Mouse (Mus musculus) embryonic facial prominence, embryonic 14.5 days (tissue): ENCODE measurements around the gene Rpl18a. TPM values are rescaled to one million over a fixed set of nuclear protein-coding genes. Genes with fewer than 3 reads are reported as not detected.

Experiments
- ATAC-seq: fragments of 200-750 bp; cut with Nextera tagmentation; 2 replicates; pipeline ENCODE4 v1.8.0; 2017; ENCODE audit warnings: low read depth, moderate number of reproducible peaks, moderate TSS enrichment
- DNase-seq: peaks from one replicate; pipeline ENCODE4 v3.0.0-alpha.2; 2015; ENCODE audit warnings: low spot score
- H3K27ac ChIP-seq: fragments of 300-500 bp; sonication (generic); replicated peaks from 2 replicates; pipeline ENCODE4 v1.5.1; 2014; ENCODE audit warnings: low read depth, mild to moderate bottlenecking, low read length, moderate library complexity
- H3K27me3 ChIP-seq: fragments of 300-500 bp; sonication (generic); replicated peaks from 2 replicates; pipeline ENCODE4 v1.6.1; 2014; ENCODE audit warnings: low read length; ENCODE audit not compliant: control insufficient read depth, insufficient read depth
- H3K36me3 ChIP-seq: fragments of 300-500 bp; sonication (generic); 2 replicates; pipeline ENCODE4 v1.6.1; 2014; ENCODE audit warnings: low read length, mixed read lengths; ENCODE audit not compliant: control insufficient read depth, insufficient read depth
- H3K4me1 ChIP-seq: fragments of 300-500 bp; sonication (generic); 2 replicates; pipeline ENCODE4 v1.6.1; 2014; ENCODE audit warnings: antibody characterized with exemption, low read length; ENCODE audit not compliant: control insufficient read depth, insufficient read depth
- H3K4me2 ChIP-seq: fragments of 300-500 bp; sonication (generic); 2 replicates; pipeline ENCODE4 v1.6.1; 2014; ENCODE audit warnings: low read depth, mild to moderate bottlenecking, low read length, moderate library complexity, mixed read lengths
- H3K4me3 ChIP-seq: fragments of 300-500 bp; sonication (generic); 2 replicates; pipeline ENCODE4 v1.5.1; 2014; ENCODE audit warnings: low read depth, mild to moderate bottlenecking, low read length
- H3K9ac ChIP-seq: fragments of 300-500 bp; sonication (generic); 2 replicates; pipeline ENCODE4 v1.6.1; 2014; ENCODE audit warnings: low read depth, mild to moderate bottlenecking, low read length, moderate library complexity, mixed read lengths
- H3K9me3 ChIP-seq: fragments of 300-500 bp; sonication (generic); 2 replicates; pipeline ENCODE4 v1.6.1; 2016; ENCODE audit warnings: low read length; ENCODE audit not compliant: control insufficient read depth
- WGBS: fragments of 180-500 bp; shearing (Covaris S2); extraction: QIAGEN DNeasy Blood & Tissue Kit; methylation state at CpG from one replicate; pipeline ENCODE4 v1.1.7; 2014; 5-methylcytosine and 5-hydroxymethylcytosine counted together
- polyA plus RNA-seq: library from polyadenylated mRNA; unstranded; fragments of >200 nt; fragmentation: Nextera tagmentation; extraction: Ambion mirVana; gene quantifications from 2 replicates; pipeline ENCODE4 v1.2.1, GENCODE M21; 2014

Rpl18a gene
- polyA plus RNA-seq, result 5,430 and 5,481 TPM in 2 replicates

GRCm38 (mm10) chr8:70897021-70897680, at the start of gene Rpl18a:
TSS of gene Rpl18a (minus strand) at chr8:70897412.
- peak within 1 kb of the TSS; percentile 92 for H3K9ac ChIP-seq
- peaks cover 9% of the 10 kb centered on the region; the same call in 1 of the 2 replicates for H3K4me1 ChIP-seq
- peak within 1 kb of the TSS; percentile 82 for H3K27ac ChIP-seq
- H3K4me2 ChIP-seq, result peak within 1 kb of the TSS; percentile 92
- H3K36me3 ChIP-seq, result peaks cover 35% of the 10 kb centered on the region
- ATAC-seq, result peak; percentile 98
- peak within 1 kb of the TSS; percentile 68 for H3K4me3 ChIP-seq
- no peaks in the 10 kb centered on the region for H3K9me3 ChIP-seq
- WGBS, result under 1% methylated on average over 53 of the region's 60 CpGs
- peak; percentile 100 for DNase-seq
- peaks cover 21% of the 10 kb centered on the region for H3K27me3 ChIP-seq

- no peaks in the 10 kb centered on the region for H3K27me3 ChIP-seq
- H3K27ac ChIP-seq, result no peak overlapping the region
- WGBS, result 33% methylated on average over 1 of the region's 1 CpGs
- no peak overlapping the region for H3K4me2 ChIP-seq
- no peak for ATAC-seq
- no peak overlapping the region for H3K9ac ChIP-seq
- no peak for DNase-seq
- no peak overlapping the region for H3K4me3 ChIP-seq
- no peaks in the 10 kb centered on the region for H3K9me3 ChIP-seq
- no peaks in the 10 kb centered on the region for H3K4me1 ChIP-seq
- H3K36me3 ChIP-seq, result no peaks in the 10 kb centered on the region
These were observed 46.0 kb upstream of the Rpl18a start for GRCm38 (mm10) chr8:70943187-70943586.

- DNase-seq, result no peak
- H3K27me3 ChIP-seq, result no peaks in the 10 kb centered on the region
- 67% methylated on average over 2 of the region's 2 CpGs for WGBS
- no peak overlapping the region for H3K4me2 ChIP-seq
- no peak for ATAC-seq
- H3K4me3 ChIP-seq, result no peak overlapping the region
- H3K36me3 ChIP-seq, result no peaks in the 10 kb centered on the region
- no peak overlapping the region for H3K9ac ChIP-seq
- no peaks in the 10 kb centered on the region for H3K4me1 ChIP-seq
- H3K9me3 ChIP-seq, result no peaks in the 10 kb centered on the region
- no peak overlapping the region for H3K27ac ChIP-seq
These were observed 44.3 kb upstream of the Rpl18a start for GRCm38 (mm10) chr8:70941478-70941877.

DNA sequence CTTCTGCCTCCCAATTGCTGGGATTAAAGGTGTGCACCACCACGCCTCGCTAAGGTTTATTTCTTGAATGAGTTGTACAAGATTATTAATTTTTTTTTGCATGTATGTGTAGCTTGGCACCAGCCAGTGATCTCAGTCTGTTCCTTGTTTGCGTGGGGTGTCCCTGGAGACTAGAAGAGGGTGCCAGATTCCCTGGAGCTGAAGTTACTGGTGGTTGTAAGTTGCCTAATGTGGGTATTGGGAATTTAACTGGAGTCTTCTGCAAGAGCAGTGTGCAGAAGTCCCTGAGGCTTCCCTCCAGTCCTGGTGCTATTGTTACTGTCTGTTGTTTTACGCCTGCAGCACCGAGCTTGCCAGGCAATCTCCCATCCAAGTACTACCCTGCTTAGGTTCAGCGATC, 40.0 kb upstream of the Rpl18a start:
- Histone ChIP-seq H3K4me3 (no peak overlapping the region), H3K4me2 (no peak overlapping the region), H3K27ac (no peak overlapping the region), H3K27me3 (no peaks in the 10 kb centered on the region), H3K9me3 (no peaks in the 10 kb centered on the region), H3K9ac (no peak overlapping the region), H3K4me1 (no peaks in the 10 kb centered on the region), H3K36me3 (no peaks in the 10 kb centered on the region)
- DNase-seq (no peak), ATAC-seq (no peak)
- WGBS, result 83% methylated on average over 6 of the region's 6 CpGs

- Histone ChIP-seq H3K4me1 (no peaks in the 10 kb centered on the region), H3K4me3 (no peak overlapping the region), H3K36me3 (no peaks in the 10 kb centered on the region), H3K9ac (no peak overlapping the region), H3K4me2 (no peak overlapping the region), H3K9me3 (no peaks in the 10 kb centered on the region), H3K27me3 (no peaks in the 10 kb centered on the region), H3K27ac (no peak overlapping the region)
- ATAC-seq (peak; percentile 48), DNase-seq (peak; percentile 61)
- WGBS, result 59% methylated on average over 7 of the region's 7 CpGs
These were observed 37.6 kb upstream of the Rpl18a start for GRCm38 (mm10) chr8:70934786-70935185.

DNA sequence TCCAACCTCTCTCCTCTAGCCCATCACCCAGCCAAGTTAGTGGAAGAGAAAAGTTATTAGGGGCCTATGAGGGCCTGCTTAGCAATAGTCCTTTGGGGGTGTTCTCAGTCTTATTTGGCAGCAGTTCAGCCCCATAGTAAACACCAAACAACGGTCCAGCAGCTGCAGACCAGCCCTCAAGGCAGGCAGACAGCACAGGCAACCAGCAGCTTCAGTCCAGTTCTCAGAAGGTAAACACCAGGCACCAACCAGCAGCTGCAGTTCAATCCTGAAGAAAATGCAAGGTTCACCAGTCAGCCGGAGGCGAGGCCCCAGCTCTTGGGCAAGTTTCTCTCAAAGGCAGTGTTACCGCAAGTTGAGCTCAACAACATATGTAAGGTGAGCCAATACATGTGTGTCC, 35.8 kb upstream of the Rpl18a start:
- H3K27ac ChIP-seq, result no peak overlapping the region
- H3K9me3 ChIP-seq, result no peaks in the 10 kb centered on the region
- no peaks in the 10 kb centered on the region for H3K4me1 ChIP-seq
- H3K4me2 ChIP-seq, result no peak overlapping the region
- no peaks in the 10 kb centered on the region for H3K27me3 ChIP-seq
- H3K9ac ChIP-seq, result no peak overlapping the region
- no peak for DNase-seq
- no peak overlapping the region for H3K4me3 ChIP-seq
- no peak for ATAC-seq
- H3K36me3 ChIP-seq, result no peaks in the 10 kb centered on the region
- 75% methylated on average over 4 of the region's 4 CpGs for WGBS

DNA sequence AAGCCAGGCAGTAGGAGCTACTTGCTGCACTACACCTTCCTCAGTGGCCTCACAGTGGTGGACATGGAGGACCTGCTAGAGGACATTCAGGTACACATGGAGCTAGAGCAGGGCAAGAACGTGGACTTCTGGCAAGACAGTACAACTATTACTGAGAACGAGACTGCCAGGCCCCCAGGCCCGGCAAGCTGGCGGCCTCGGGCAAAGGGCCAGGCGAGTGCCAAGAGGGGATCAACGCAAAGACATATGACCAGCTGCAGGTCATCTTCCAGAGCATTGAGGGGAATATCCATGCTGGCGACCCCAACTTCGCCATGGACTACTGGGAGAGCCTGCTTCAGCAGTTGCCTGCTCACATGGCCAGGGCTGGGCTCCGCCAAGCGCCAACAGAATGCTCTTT, 34.5 kb upstream of the Rpl18a start:
- Histone ChIP-seq H3K36me3 (no peaks in the 10 kb centered on the region), H3K4me3 (no peak overlapping the region), H3K4me2 (no peak overlapping the region), H3K27ac (no peak overlapping the region), H3K27me3 (no peaks in the 10 kb centered on the region), H3K4me1 (no peaks in the 10 kb centered on the region), H3K9me3 (no peaks in the 10 kb centered on the region), H3K9ac (no peak overlapping the region)
- 92% methylated on average over 11 of the region's 11 CpGs for WGBS
- DNase-seq (no peak), ATAC-seq (no peak)

DNA sequence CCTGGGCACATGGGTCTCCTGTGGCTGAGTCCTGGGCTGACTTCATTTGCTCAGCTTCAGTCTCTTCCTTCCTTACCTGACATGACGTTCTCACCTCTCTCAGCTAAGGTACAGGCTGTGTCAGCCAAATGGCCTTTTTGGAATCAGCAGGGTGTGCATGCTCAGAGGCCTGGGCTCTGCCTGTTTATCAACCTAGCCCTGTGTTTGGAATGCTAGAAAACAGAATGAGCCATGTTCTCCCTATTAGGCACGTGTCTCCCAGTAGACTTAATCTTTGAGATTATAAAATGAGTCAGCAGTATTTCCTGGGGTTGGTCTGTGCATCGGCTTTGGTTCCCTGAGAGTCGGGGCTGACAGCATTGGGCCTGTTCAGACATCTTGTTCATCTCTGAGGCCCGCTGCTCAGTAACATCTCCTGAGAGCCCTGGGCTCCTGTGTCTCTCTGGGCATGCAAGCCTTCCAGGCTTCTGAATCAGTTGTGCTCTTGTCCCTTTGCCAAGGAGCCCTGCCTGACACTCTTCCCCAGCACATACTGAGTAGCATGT, 31.6 kb upstream of the Rpl18a start:
- DNase-seq, result no peak

DNA sequence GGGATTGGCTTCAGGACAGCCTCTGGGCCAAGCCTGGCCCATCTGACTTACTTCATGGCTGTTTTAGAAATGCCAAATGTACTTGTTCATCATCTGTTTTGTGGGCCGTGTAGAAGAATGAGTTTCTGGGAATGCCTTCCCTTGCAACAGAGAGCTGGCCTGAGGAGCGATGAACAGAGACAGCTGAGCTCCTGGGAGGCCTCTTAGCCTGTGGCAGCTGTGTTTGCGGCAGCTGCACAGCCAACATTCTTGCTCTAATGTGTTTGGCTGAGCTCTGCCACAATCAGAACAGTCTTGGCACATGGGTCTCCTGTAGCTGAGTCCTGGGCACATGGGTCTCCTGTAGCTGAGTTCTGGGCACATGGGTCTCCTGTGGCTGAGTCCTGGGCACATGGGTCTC, 30.9 kb upstream of the Rpl18a start:
- Histone ChIP-seq H3K4me2 (no peak overlapping the region), H3K27me3 (no peaks in the 10 kb centered on the region), H3K27ac (0 out of 2 replicates have a peak overlapping the region, but pooled peaks have one; percentile 15), H3K4me3 (no peak overlapping the region), H3K9me3 (no peaks in the 10 kb centered on the region), H3K4me1 (no peaks in the 10 kb centered on the region), H3K9ac (no peak overlapping the region), H3K36me3 (no peaks in the 10 kb centered on the region)
- 69% methylated on average over 3 of the region's 3 CpGs for WGBS
- peak; percentile 80 for ATAC-seq
- DNase-seq, result peak; percentile 86

More for the DNA sequence above, 31.6 kb upstream of the Rpl18a start:
- Histone ChIP-seq H3K4me1 (no peaks in the 10 kb centered on the region), H3K9me3 (no peaks in the 10 kb centered on the region), H3K27me3 (no peaks in the 10 kb centered on the region), H3K27ac (no peak overlapping the region), H3K9ac (no peak overlapping the region), H3K36me3 (no peaks in the 10 kb centered on the region), H3K4me2 (no peak overlapping the region), H3K4me3 (no peak overlapping the region)
- no peak for ATAC-seq
- 68% methylated on average over 5 of the region's 5 CpGs for WGBS
